Mouse (Mus musculus) liver, adult 2 months (tissue): ENCODE results near the gene Depdc5.

ENCODE experiments used
- CTCF ChIP-seq: fragments of 200-500 bp; IDR thresholded peaks from 2 replicates; pipeline ENCODE4 v1.5.1; 2011; ENCODE audit warnings: low read depth, low read length, control low read depth
- POLR2A ChIP-seq: fragments of 200-500 bp; IDR thresholded peaks from 2 replicates; pipeline ENCODE4 v1.6.1; 2011; ENCODE audit warnings: low read length, control low read depth; ENCODE audit not compliant: insufficient read depth; ENCODE audit errors: extremely low read depth

- TF ChIP-seq POLR2A (no peak), CTCF (no peak)
These were observed 155.9 kb downstream of the Depdc5 start for GRCm38 (mm10) chr5:33019426-33019821.
